Mouse (Mus musculus): Measurements from ENCODE around the gene Bloc1s6. TPM values are rescaled to one million over a fixed set of nuclear protein-coding genes. Genes with fewer than 3 reads are reported as not detected.

The Bloc1s6 gene
- 38.6 and 52.4 TPM in 2 replicates for polyA plus RNA-seq (2015; fragmentation: Nextera tagmentation; extraction: Ambion mirVana)

GRCm38 (mm10) chr2:122737894-122738830 lies at the start of gene Bloc1s6:
Gene Bloc1s6 (plus strand): TSS chr2:122738503.

DNA sequence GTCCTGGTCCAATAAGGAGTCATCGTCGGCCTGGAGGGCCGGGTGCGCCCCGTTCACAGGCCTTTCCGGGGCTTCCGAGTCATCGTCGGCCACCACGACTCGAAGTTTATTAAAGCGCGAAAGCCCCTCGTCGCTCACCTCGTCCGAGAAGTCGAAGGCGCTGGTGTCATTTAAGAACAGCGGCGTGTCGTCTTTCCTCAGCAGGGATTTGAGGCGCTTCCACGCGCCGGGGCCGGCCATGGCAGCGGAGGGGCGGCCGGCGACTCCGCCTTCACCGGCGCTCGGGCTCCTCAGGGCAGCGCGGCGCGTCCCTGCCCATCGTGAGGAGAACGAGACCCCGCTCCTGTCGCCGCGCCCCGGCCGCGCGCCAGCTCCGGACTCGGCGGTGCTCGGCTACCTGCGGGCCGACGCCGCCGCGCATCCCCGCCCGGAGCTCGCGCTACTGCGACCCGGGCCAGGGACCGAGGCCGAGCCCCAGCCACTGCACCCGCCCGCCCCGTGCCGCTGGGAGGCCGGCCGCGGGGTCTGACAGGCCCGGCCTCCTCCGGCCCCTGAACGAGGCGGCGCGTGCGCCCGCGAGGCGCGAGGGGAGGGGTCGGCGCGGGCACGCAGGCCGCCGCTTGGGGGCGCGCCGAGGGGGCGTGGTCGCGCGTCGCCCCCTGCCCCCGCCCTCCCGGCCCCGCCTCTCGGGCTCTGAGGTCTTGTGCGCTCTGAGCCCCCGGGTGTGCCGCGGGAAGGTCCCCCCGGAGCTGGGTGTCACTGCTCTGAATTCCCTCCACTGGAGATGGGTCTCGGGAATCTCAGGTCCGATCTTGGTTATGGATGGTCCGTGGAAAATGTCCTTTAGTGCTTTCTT lies 35.9 kb upstream of the Bloc1s6 start, which contains the start of gene Slc30a4:
Gene Slc30a4 (minus strand): TSS at position 483 of the 856 bp plus-strand sequence.

DNA sequence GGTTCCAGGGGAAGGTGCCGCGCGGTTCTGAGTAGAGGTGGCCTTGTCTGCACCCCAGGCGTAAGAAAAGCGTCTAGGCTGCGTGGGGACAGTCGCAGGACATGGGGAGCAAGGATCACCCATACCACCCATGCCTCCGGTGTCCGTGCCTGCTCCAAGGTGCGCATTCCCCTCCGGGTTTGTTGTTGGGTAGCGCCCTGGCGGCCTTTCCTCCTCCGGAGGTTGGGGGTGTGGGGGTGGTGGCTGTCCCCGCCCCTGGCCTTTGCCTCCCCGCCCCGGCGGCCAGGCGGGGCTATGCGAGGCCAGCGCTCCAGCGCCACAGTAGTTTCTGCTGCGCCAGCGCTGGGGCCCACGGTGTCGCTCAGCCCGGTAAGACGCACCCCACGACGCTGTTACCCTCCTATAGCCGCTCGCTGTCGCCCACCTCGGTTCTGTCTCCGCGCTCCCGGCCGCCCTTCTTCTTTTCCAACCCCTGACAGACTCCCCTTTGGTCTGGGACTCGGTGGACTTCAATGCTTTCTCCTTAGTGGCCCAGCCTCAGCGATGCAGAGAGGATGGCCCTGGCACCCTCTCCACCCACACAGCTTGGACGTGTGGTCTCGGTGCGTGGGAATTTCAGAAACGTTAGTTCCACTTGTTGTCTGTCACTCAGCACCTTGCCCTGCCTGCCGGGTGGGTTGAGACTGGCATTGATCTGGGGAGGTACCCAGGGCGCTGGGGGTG lies 26.9 kb downstream of the Bloc1s6 start, which contains the start of gene Sqor:
Gene Sqor (plus strand): TSS at position 167 of the 723 bp plus-strand sequence.

Other genes with a start within 250 kb of the Bloc1s6 start
- 18.3 and 24.4 TPM in 2 replicates for gene Gatm, start 127.2 kb upstream of the Bloc1s6 start, polyA plus RNA-seq (2015; fragmentation: Nextera tagmentation; extraction: Ambion mirVana)
- gene AA467197, start 101.5 kb upstream of the Bloc1s6 start, polyA plus RNA-seq (2015; fragmentation: Nextera tagmentation; extraction: Ambion mirVana), result 2.8 and 5.1 TPM in 2 replicates
- gene Slc30a4, start 35.8 kb upstream of the Bloc1s6 start, polyA plus RNA-seq (2015; fragmentation: Nextera tagmentation; extraction: Ambion mirVana), result 7.9 and 9.5 TPM in 2 replicates
- 50.9 and 79.5 TPM in 2 replicates for gene Sqor, start 26.7 kb downstream of the Bloc1s6 start, polyA plus RNA-seq (2015; fragmentation: Nextera tagmentation; extraction: Ambion mirVana)